Mouse (Mus musculus) G1E (cell line): ENCODE measurements at regions not wholly inside any gene's neighbourhood (a gene's known extent, or its start where the extent isn't known, plus 50 kb on each side); places are given as distances from the start of the nearest gene placed in this dataset.

ENCODE experiments used
- CTCF ChIP-seq: IDR thresholded peaks from 2 replicates; pipeline ENCODE4 v1.5.1; 2012; ENCODE audit warnings: low read depth, low read length, inconsistent platforms, mixed read lengths
- GATA1 ChIP-seq: IDR thresholded peaks from 2 replicates; pipeline ENCODE4 v1.6.1; 2012; ENCODE audit warnings: borderline replicate concordance, low read length, inconsistent platforms, mixed read lengths
- GATA2 ChIP-seq: IDR thresholded peaks from 2 replicates; pipeline ENCODE4 v1.6.1; 2012; ENCODE audit warnings: low read depth, low read length, inconsistent platforms, borderline replicate concordance
- POLR2AphosphoS5 ChIP-seq: IDR thresholded peaks from 2 replicates; pipeline ENCODE4 v1.6.1; 2012; ENCODE audit warnings: low read depth, low read length, inconsistent platforms; ENCODE audit not compliant: insufficient replicate concordance
- TAL1 ChIP-seq: conservative IDR thresholded peaks from 2 replicates; pipeline ENCODE4 v1.6.1; 2012; ENCODE audit warnings: low read depth, low read length, inconsistent platforms, mixed read lengths

DNA sequence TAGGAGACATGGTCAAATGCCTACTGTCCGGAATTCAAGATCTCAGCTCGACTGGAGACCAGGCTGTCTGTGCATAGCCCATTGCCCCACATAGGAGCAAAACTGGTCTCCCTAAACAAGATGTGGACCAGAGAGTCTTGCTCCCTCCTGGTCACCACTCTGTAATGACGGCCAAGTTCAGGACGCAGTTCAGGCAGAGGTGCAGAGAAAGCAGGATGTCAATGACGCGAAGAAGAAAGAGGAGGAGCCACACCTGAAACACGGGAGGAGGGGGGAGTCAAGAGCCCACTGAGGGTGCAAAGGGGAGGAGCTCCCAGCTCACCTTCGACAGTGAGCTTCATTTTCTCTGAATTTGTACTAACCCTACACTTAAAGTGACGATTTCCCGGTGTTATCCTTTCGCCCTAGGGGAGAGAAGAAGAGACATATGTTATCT lies 104.3 kb downstream of the Cand1 start:
- no peak for TF ChIP-seq CTCF
- TF ChIP-seq POLR2AphosphoS5: no peak
- no peak for TF ChIP-seq TAL1
- no peak for TF ChIP-seq GATA2
- TF ChIP-seq GATA1: no peak
